Mouse (Mus musculus) telencephalon, adult 2 months (tissue): ENCODE measurements around the gene Synpo2.

ENCODE experiments used
- DNase-seq: peaks from one replicate; pipeline ENCODE4 v3.0.0-alpha.2; 2011; ENCODE audit warnings: low read depth, low spot score

Gene Synpo2

GRCm38 (mm10) chr3:123092913-123093639 is 142.9 kb downstream of the Synpo2 start:
- DNase-seq, result no peak

GRCm38 (mm10) chr3:123092442-123092841 is 143.5 kb downstream of the Synpo2 start:
- no peak for DNase-seq

- DNase-seq, result no peak
These were observed 146.5 kb downstream of the Synpo2 start for GRCm38 (mm10) chr3:123089297-123090020.

GRCm38 (mm10) chr3:123088284-123088683 is 147.7 kb downstream of the Synpo2 start:
- no peak for DNase-seq

- no peak for DNase-seq
These were observed 150.0 kb downstream of the Synpo2 start for GRCm38 (mm10) chr3:123085871-123086501.

GRCm38 (mm10) chr3:123081665-123082064 is 154.3 kb downstream of the Synpo2 start:
- DNase-seq, result no peak

- DNase-seq, result no peak
These were observed 155.0 kb downstream of the Synpo2 start for GRCm38 (mm10) chr3:123080943-123081342.

GRCm38 (mm10) chr3:123080017-123080725 is 155.8 kb downstream of the Synpo2 start:
- DNase-seq, result no peak

GRCm38 (mm10) chr3:123075759-123076158 is 160.2 kb downstream of the Synpo2 start:
- no peak for DNase-seq

- no peak for DNase-seq
These were observed 160.9 kb downstream of the Synpo2 start for GRCm38 (mm10) chr3:123075034-123075433.

GRCm38 (mm10) chr3:123073351-123073750 is 162.6 kb downstream of the Synpo2 start:
- DNase-seq, result no peak

GRCm38 (mm10) chr3:123072472-123072871 is 163.5 kb downstream of the Synpo2 start:
- DNase-seq, result no peak

- DNase-seq, result no peak
These were observed 165.0 kb downstream of the Synpo2 start for GRCm38 (mm10) chr3:123070996-123071395.

GRCm38 (mm10) chr3:123066836-123067235 is 169.1 kb downstream of the Synpo2 start:
- DNase-seq, result no peak

GRCm38 (mm10) chr3:123065466-123065865 is 170.5 kb downstream of the Synpo2 start:
- DNase-seq, result no peak

- DNase-seq, result no peak
These were observed 171.8 kb downstream of the Synpo2 start for GRCm38 (mm10) chr3:123064186-123064585.

GRCm38 (mm10) chr3:123061931-123062330 is 174.0 kb downstream of the Synpo2 start:
- DNase-seq, result no peak

GRCm38 (mm10) chr3:123058832-123059231 is 177.1 kb downstream of the Synpo2 start:
- no peak for DNase-seq

GRCm38 (mm10) chr3:123054178-123054577 is 181.8 kb downstream of the Synpo2 start:
- DNase-seq, result no peak

GRCm38 (mm10) chr3:123053192-123053938 is 182.6 kb downstream of the Synpo2 start:
- no peak for DNase-seq

GRCm38 (mm10) chr3:123042308-123042707 is 193.6 kb downstream of the Synpo2 start:
- no peak for DNase-seq
